8 mouse cellular contexts compared by ENCODE assay signal in genomic region chr2:51146871-51147317, GRCm38 (mm10). TPM values are rescaled to one million over a fixed set of nuclear protein-coding genes. Genes with fewer than 3 reads are reported as not detected.
DNase-seq lines count a peak whose midpoint lies in the region; ATAC-seq and TF ChIP-seq lines count a peak whose summit lies in the region.

No protein-coding gene starts in this region.

- H3K9me3 ChIP-seq in erythroblast, embryonic 14.5 days (ENCODE audit: control insufficient read depth, low read length) = no peaks in the 10 kb centered on the region
- no peaks in the 10 kb centered on the region for H3K9me3 ChIP-seq in heart, embryonic 11.5 days (replicated peaks; ENCODE audit: control insufficient read depth, low read length)
- H3K9me3 ChIP-seq in kidney, embryonic 15.5 days (replicated peaks) = no peaks in the 10 kb centered on the region
- H3K9me3 ChIP-seq in limb, embryonic 13.5 days = no peaks in the 10 kb centered on the region
- H3K9me3 ChIP-seq in midbrain, embryonic 12.5 days = no peaks in the 10 kb centered on the region

- no peaks in the 10 kb centered on the region for H3K36me3 ChIP-seq in erythroblast, embryonic 14.5 days (ENCODE audit: control insufficient read depth)
- no peaks in the 10 kb centered on the region for H3K36me3 ChIP-seq in heart, embryonic 11.5 days (ENCODE audit: control insufficient read depth, insufficient read depth, low read length)
- H3K36me3 ChIP-seq in kidney, embryonic 15.5 days = no peaks in the 10 kb centered on the region
- peaks cover 8% of the 10 kb centered on the region for H3K36me3 ChIP-seq in limb, embryonic 13.5 days
- H3K36me3 ChIP-seq in midbrain, embryonic 12.5 days = peaks cover 14% of the 10 kb centered on the region

- peak overlapping the region; percentile 60 for H3K4me3 ChIP-seq in erythroblast, embryonic 14.5 days (replicated peaks)
- H3K4me3 ChIP-seq in embryonic fibroblast, embryonic 13.5 days (ENCODE audit: insufficient read depth, low read length) = peak overlapping the region; percentile 76
- peak overlapping the region; percentile 82 for H3K4me3 ChIP-seq in heart, embryonic 11.5 days (ENCODE audit: low read depth, low read length)
- peak overlapping the region; percentile 82 for H3K4me3 ChIP-seq in kidney, embryonic 15.5 days (replicated peaks)
- peak overlapping the region; percentile 98 for H3K4me3 ChIP-seq in limb, embryonic 13.5 days
- peak overlapping the region; percentile 97 for H3K4me3 ChIP-seq in midbrain, embryonic 12.5 days

- H3K9ac ChIP-seq in heart, embryonic 11.5 days (ENCODE audit: low read depth, low read length) = peak overlapping the region; percentile 88
- H3K9ac ChIP-seq in kidney, embryonic 15.5 days = peak overlapping the region; percentile 75
- peak overlapping the region; percentile 99 for H3K9ac ChIP-seq in limb, embryonic 13.5 days
- peak overlapping the region; percentile 99 for H3K9ac ChIP-seq in midbrain, embryonic 12.5 days (replicated peaks)

- H3K4me2 ChIP-seq in heart, embryonic 11.5 days = peak overlapping the region; percentile 74
- peak overlapping the region; percentile 78 for H3K4me2 ChIP-seq in kidney, embryonic 15.5 days
- H3K4me2 ChIP-seq in limb, embryonic 13.5 days (replicated peaks) = peak overlapping the region; percentile 71
- H3K4me2 ChIP-seq in midbrain, embryonic 12.5 days (replicated peaks) = peak overlapping the region; percentile 72

- peak overlapping the region; percentile 96 for H3K27ac ChIP-seq in embryonic fibroblast, embryonic 13.5 days (ENCODE audit: insufficient read depth, low read length)
- H3K27ac ChIP-seq in heart, embryonic 11.5 days (ENCODE audit: low read depth, low read length) = peak overlapping the region; percentile 85
- H3K27ac ChIP-seq in kidney, embryonic 15.5 days = peak overlapping the region; percentile 89
- H3K27ac ChIP-seq in limb, embryonic 13.5 days = peak overlapping the region; percentile 94
- peak overlapping the region; percentile 95 for H3K27ac ChIP-seq in midbrain, embryonic 12.5 days (replicated peaks)

- peak; percentile 57 for TF ChIP-seq POLR2A in embryonic fibroblast, embryonic 13.5 days (IDR thresholded peaks at IDR 0.05; ENCODE audit: low read depth, low read length)

- no peaks in the 10 kb centered on the region; the same call in 1 of the 2 replicates for H3K4me1 ChIP-seq in erythroblast, embryonic 14.5 days (ENCODE audit: control insufficient read depth)
- H3K4me1 ChIP-seq in embryonic fibroblast, embryonic 13.5 days (ENCODE audit: control insufficient read depth, insufficient read depth, low read length) = peaks cover 5% of the 10 kb centered on the region
- peaks cover 14% of the 10 kb centered on the region for H3K4me1 ChIP-seq in heart, embryonic 11.5 days (ENCODE audit: control insufficient read depth, insufficient read depth, low read length)
- H3K4me1 ChIP-seq in kidney, embryonic 15.5 days = peaks cover 39% of the 10 kb centered on the region
- H3K4me1 ChIP-seq in limb, embryonic 13.5 days = peaks cover 41% of the 10 kb centered on the region
- peaks cover 33% of the 10 kb centered on the region for H3K4me1 ChIP-seq in midbrain, embryonic 12.5 days

- under 1% methylated on average over 18 of the region's 18 CpGs for WGBS in heart, embryonic 11.5 days (ENCODE audit: insufficient replicate concordance)
- WGBS in kidney, embryonic 15.5 days = under 1% methylated on average over 18 of the region's 18 CpGs
- 0% methylated on average over 18 of the region's 18 CpGs for WGBS in limb, embryonic 13.5 days
- WGBS in midbrain, embryonic 12.5 days = 0% methylated on average over 18 of the region's 18 CpGs

- peaks cover 37% of the 10 kb centered on the region for H3K27me3 ChIP-seq in erythroblast, embryonic 14.5 days (ENCODE audit: control insufficient read depth)
- H3K27me3 ChIP-seq in heart, embryonic 11.5 days (ENCODE audit: control insufficient read depth, insufficient read depth, low read length) = peaks cover 5% of the 10 kb centered on the region
- no peaks in the 10 kb centered on the region for H3K27me3 ChIP-seq in kidney, embryonic 15.5 days
- H3K27me3 ChIP-seq in limb, embryonic 13.5 days = peaks cover 4% of the 10 kb centered on the region; the same call in 1 of the 2 replicates
- no peaks in the 10 kb centered on the region for H3K27me3 ChIP-seq in midbrain, embryonic 12.5 days

- no peak for TF ChIP-seq CTCF in embryonic fibroblast, embryonic 13.5 days (IDR thresholded peaks at IDR 0.05; ENCODE audit: borderline replicate concordance, insufficient read depth, low read length)

- DNase-seq in spleen, postnatal 10 days (ENCODE audit: low spot score in 2 of 2) = peak; percentile 22 to 32

- no peak for ATAC-seq in erythroblast, adult 5-6 weeks (replicated peaks; ENCODE audit: low FRiP score, poor library complexity, severe bottlenecking)
- peak; percentile 68 for ATAC-seq in heart, embryonic 11.5 days (replicated peaks; ENCODE audit: insufficient number of reproducible peaks, low FRiP score, low TSS enrichment)
- ATAC-seq in kidney, embryonic 15.5 days (replicated peaks; ENCODE audit: low FRiP score) = peak; percentile 79
- peak; percentile 56 for ATAC-seq in limb, embryonic 13.5 days (ENCODE audit: low FRiP score, low read depth)
- ATAC-seq in midbrain, embryonic 12.5 days (ENCODE audit: low FRiP score, low read depth) = peak; percentile 57

RNA-seq across cellular contexts. Expression of gene Rnd3, which starts 2.0 kb away (rescaled TPM):
- polyA plus RNA-seq in erythroblast, embryonic 14.5 days (2012) = not detected in 2 replicates
- total RNA-seq in erythroblast, adult 5-6 weeks (2015; ENCODE audit: low replicate concordance) = 2.5 and 4.2 TPM in 2 replicates
- 4.5 and 4.9 TPM in 2 replicates for total RNA-seq in erythroblast, adult 5-6 weeks (2017; ENCODE audit: low replicate concordance)
- 233 and 320 TPM in 2 replicates for polyA plus RNA-seq in embryonic fibroblast, embryonic 13.5 days (2011; ENCODE audit: insufficient read length, low read depth, missing spikeins)
- polyA plus RNA-seq in heart, embryonic 11.5 days (2014; fragmentation: Nextera tagmentation; extraction: Ambion mirVana) = 39.9 and 40.4 TPM in 2 replicates
- polyA plus RNA-seq in kidney, embryonic 15.5 days (2015; fragmentation: Nextera tagmentation; extraction: Ambion mirVana) = 41.6 and 43.5 TPM in 2 replicates
- 168 and 177 TPM in 2 replicates for polyA plus RNA-seq in limb, embryonic 13.5 days (2015; fragmentation: Nextera tagmentation; extraction: Ambion mirVana)
- polyA plus RNA-seq in midbrain, embryonic 12.5 days (2016; fragmentation: Nextera tagmentation; extraction: Ambion mirVana) = 352 and 366 TPM in 2 replicates

Comparison
In these comparisons a context has a peak if more than half of its experiments do, and no peak if none do; other contexts are left out.
1. RNA of gene Rnd3, which starts 2.0 kb away (polyA plus RNA-seq): 352 to 366 TPM in midbrain, embryonic 12.5 days, 233 to 320 TPM in embryonic fibroblast, embryonic 13.5 days, 168 to 177 TPM in limb, embryonic 13.5 days, 41.6 to 43.5 TPM in kidney, embryonic 15.5 days and 39.9 to 40.4 TPM in heart, embryonic 11.5 days; not detected in erythroblast, embryonic 14.5 days; every median in the first group is over 10 times any median in the second.
2. Peak in every context shown above with its lines, with median percentiles within 50 percentile points of each other: H3K4me3 ChIP-seq, H3K27ac ChIP-seq, H3K4me2 ChIP-seq and H3K9ac ChIP-seq.